Mouse (Mus musculus) cerebellum, postnatal 25 days (tissue): ENCODE measurements around the gene Rhbdf2.

Experiments used
- DNase-seq, 2 experiments: peaks; one replicate each; pipeline ENCODE4 v3.0.0; 2021; ENCODE audit warnings: mixed read lengths in 2 of 2

The Rhbdf2 gene

DNA sequence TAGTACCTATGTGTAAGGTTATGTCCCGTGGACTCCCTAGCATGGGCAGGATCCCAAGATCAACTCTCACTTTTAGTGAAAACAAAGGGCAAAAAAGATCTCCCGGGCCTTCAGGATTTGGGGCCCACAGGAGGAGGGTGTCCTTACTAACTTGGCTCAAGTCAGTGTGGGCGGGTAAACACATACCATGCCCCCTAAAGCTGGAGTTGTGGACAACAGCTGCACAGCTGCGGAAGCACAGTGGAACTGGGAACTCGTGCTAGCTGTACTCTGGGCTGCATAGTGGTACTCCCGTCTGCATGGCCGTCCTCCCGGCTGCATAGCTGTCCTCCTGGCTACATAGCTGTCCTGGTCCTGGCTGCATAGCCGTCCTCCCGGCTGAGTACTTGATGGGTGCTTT is 31.4 kb upstream of the Rhbdf2 start:
- no peak for DNase-seq

DNA sequence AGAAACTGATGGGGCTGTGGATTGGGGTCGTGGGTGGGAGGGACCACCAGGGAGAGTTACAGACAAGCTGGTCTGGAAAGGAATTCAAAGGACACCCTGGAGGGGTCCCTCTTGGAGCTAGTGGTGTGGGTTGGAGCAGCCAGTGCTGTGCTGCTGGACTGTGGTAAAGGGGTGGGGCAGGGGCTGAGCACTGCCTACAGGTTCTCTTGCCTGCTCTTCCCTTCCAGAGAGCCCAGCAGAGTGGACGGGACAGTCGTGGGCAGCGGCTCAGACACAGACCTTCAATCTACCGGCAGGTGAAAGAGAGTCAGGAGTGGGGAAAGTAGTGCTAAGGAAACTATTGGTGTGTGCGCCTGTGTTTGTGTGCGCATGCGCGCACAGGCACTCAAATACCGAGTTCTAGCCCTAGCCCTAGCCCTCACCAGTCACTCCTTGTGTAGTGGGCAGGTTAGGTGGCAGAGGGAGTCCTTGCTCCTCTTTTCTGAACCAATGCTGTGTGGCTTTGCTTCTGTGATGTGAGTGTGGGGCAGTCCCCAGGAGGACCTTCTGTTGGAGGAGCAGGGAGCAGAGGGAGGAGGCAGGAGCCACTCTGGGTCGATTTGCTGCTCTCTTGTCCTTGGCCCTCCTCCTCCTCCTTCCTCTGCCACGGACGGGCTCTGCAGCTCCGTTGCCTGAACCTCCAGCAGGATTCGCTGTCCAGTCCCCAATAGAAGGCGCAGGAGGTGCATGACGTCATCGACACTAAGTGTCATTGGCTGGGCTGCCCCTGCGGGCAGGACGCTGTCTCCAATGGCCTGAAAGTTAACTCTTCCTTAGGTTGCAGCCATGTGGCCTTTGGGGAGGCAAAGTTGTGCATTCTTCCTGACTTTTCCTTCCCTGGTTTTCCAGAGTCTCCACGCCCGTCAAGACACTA is 30.7 kb upstream of the Rhbdf2 start:
- DNase-seq: peak; percentile 92 to 95

DNA sequence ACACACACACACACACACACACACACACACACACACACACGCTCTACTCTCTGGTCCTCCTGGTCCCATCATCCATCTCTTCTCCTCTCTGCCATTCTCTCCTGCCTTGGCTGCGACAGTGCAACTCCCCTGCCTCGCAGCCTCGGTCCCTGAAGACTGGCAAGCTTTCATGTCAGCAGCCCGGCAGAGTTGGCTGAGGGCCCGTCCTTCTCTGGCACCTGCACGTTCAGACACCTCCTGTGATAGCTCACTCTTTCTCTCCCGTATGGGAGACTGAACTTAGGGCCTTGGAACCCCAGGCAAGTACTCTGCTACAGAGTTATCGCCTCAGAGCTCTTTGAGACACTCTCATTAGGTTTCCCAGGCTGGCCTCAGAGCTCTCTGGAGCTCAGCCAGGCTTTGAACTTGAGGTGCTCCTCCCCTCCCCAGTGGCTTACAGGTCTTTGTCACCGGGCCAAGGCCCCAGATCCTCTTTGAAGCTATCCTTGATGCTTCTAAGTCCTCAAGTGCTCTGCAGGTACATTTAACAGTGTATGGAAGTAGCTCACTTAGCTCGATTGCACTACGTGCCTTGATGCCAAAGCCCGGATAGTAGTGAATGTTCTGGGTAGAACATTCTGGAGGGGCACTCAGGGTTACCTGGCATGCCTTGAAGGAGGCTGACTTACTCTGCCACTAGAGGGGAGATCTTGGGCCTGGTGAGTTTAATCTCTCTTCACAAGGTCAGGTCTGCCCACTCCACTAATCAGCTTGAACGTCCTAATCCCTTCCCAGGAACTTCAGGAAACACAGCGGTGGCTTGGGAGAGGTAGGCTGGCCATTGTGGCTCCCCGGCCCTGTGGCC is 29.8 kb upstream of the Rhbdf2 start:
- DNase-seq: peak; percentile 89 to 92

DNA sequence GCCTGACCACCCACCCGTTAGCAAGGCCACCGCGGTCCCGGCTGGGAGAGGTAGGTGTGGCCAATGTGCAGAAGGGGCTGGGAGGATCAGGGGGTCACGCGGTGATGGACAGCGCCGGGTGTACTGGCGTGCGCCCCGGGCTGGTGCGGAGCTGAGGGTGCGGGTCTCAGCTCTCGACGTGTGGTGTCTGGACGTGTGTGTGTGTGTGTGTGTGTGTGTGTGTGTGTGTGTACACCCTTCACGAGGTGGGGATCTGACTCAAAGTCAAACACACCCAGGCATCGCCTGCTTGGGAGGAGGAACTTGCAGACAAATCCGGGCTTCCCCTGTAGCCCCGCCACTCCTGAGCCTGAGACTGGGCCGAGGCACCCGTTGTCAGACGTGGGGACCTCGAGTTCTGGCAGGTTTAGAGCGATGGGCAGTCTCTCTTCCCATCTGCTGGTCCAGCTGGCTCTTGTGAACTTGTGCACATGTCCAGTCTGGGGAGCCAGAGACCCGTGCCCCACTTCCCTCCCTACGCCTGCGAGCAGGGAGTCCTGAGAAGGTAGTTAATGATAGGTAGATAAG is 27.5 kb upstream of the Rhbdf2 start, which contains the start of gene Cygb:
Gene Cygb (minus strand): TSS at position 59 of the 567 bp plus-strand sequence.
- DNase-seq: peak; percentile 87 to 88

DNA sequence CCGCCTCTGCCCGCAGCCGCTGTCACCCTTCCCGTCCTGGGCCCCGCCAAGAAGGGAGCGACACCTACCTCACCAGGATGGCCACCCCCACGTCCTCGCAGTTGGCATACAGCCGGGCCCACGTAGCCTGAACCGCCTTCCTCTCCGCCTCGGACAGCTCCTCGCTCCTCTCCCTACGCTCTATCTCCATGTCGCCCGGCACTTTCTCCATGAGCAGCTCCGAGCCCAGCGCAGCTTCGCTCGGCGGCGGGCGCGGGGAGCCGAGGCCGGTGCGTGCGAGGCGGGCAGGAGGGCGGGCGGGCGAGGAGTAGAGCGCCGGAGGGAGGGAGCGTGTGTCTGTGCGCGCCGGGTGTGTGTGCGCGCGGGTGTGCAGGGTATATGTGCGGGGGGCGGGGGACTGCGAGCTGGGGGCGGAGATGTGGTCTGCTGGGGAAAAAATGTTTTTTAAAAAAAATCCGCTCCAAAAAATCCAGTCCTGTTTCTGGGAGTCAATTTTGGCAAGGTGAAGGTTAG is 26.9 kb upstream of the Rhbdf2 start:
- DNase-seq: peak; percentile 86

DNA sequence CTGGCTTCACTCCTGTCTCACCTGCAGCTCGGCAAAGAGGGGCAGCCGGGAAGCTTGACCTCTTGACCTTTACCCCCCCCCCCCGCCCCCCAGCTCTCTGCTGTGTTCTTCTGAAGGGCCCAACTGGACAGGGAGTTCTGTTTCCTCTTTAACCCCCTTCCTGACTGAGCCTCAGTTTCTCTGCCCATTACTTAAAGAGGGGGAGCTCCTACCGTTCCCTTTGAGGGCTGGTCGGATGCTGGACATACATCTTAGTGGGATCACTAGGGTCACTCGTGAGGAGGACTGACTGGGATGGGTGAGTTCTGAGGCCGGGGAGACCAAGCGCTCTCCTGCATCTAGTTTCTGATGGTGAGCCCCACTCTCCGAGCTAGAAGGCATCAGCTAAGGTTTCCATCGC is 26.4 kb upstream of the Rhbdf2 start, which contains the start of gene Prcd:
Gene Prcd (plus strand): TSS at position 301 of the 400 bp plus-strand sequence.
- no peak for DNase-seq

DNA sequence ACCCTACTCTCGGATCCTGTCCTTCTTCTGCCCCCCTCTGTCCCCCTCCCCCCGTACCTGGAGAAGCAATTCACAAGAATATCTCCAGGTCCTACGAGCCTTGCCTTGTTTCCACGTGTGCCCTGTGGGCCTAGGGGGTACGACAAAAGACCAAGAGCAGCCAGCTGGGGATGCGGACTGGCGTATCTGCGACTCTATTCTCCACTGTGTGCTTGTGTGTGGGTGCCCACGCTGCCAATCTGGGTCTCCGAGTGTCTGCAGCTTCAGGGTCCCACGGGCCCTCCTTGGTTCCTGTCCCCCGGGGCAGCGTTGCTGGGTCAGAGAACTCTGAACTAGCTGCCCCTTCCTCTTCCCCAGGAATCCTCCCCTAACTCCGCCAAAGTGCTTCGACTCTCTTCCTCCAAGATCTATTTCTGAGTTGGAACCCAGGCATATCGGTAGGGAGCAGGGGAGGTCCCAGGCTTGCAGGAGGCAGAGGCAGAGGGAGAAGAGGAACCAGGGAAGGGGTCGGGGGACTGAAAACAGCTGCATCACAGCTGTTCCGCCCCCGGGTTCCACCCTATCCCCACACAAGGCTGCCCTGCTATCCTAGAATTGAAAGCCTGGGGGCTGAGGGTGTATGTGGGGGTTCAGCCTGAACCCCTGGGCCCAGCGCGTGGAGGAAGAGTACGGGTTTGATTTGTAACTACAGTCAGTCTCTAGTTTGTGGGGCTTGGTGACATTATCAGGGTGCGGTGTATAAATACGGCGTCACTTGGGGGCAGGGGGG is 25.7 kb upstream of the Rhbdf2 start:
- DNase-seq: peak in 1 of 2 experiments; percentile 38

DNA sequence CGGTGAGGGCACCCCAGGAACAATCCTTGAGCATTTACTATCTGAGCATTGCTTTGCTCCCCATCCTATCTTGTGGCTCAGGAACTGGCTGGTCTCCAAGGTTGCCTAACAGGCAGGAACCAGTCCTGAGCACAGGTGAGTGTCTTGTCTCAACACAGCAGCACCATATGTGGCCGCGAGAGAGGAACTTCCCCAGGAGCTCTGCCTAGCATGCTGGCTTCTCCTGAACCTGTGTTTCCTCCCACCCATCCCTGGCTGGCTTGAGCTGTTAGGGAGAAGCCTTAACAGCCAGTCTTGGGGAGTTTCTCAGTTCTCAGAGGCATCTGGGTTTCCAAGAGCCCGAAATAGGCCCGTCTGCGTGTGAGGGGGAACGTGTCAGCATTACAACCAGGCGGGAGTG is 24.5 kb upstream of the Rhbdf2 start:
- peak in 1 of 2 experiments; percentile 60 for DNase-seq

DNA sequence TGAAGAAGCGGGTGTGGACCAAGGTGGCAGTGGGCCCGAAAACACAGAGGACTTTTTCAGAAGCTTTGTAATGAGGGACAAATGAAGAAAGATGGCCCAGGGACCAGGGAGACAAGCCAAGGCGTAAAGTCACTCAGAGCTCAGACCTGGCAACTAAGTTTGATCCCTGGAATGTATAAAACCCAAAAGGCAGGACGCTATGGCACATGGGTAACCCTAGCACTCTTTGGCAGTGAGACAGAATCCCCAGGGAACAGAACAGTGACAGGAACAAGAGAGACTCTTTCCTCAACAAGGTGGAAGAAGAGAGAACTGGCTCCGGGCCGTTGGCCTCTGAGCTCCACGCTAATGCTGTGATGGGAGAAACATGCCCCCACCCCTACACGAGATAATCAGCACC is 24.0 kb upstream of the Rhbdf2 start:
- DNase-seq: no peak

DNA sequence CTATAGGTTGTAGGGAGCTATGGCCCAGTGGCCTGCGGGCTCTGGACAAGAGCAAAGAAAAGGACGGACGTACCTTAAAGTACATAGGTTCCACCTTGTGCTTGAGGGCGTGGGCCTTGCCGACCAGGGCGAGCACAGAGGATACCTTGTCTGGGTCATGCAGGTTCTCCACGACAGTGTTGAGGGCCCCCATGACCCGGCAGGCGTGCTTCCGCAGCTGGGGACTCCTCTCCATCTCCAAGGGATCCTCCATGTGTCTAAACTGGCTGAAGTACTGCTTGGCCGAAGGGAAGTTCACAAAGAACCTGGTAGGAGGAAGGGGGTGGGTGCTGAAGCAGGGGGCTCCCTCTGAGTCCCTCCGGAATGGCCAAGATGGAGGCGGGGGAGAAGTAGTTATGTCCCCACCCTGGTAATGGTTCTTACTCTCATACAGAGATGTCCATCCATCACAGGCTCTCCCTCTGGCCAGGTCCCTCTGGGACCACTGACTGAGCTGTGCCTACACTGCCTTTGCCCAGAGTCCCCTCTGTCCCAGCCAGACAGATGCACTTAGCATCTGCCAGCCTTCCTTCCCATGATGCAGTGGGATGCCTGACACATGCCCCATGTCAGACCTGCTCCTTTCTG is 23.0 kb upstream of the Rhbdf2 start:
- DNase-seq: peak in 1 of 2 experiments; percentile 13

DNA sequence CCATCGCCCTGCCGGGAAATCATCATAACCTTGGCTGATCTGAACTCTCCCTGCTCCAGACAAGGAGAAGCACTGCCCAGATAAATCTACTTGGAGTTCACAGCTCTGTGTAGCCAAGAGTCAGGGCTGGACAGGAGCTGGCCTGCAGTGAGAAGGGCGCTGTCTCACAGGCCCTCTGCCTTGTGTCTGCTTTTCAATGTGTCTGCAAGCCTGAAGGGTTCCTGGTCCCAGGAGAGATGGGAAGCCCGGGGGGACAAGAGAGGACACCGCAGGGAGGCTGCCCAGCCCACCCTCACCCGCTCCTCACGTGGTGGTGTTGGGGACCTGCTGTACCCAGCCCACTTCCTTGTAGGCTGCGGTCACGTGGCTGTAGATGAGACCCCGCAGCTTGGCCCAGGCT is 22.2 kb upstream of the Rhbdf2 start:
- DNase-seq: peak in 1 of 2 experiments; percentile 29

DNA sequence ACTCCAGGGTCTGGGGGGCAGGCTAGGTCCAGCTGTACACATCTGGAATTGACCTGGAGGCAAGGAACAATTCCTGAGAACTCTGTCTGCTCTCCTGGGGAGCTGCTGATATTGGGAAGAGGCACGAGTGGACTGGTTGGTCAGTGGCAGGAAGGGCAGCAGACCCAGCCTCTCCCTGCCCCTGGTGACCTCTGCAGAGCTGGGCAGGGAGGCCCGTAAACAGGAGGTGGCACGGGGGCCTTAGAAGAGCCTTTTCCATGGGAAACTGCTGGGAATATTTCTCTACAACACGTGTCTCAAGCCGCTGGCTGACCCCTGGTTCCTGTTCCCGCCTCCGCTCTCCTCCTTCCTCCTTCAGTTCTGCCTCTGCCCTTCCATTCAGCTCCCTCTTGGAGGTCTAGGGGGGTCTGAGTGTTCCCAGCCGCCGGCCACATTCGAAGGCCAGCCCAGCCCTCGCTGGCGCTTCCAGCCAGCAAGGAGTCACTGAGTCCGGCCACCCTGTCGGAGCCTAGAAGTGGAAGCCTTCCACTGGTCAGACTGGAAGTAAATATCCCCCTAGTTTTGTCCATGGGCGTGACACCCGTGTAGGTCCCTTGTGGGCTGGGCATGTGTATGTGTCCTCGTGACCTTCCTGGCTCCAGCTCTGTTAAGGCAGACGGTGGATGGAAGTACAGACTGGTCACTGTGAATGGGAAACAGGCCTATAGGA is 21.5 kb upstream of the Rhbdf2 start:
- DNase-seq: peak in 1 of 2 experiments; percentile 15

DNA sequence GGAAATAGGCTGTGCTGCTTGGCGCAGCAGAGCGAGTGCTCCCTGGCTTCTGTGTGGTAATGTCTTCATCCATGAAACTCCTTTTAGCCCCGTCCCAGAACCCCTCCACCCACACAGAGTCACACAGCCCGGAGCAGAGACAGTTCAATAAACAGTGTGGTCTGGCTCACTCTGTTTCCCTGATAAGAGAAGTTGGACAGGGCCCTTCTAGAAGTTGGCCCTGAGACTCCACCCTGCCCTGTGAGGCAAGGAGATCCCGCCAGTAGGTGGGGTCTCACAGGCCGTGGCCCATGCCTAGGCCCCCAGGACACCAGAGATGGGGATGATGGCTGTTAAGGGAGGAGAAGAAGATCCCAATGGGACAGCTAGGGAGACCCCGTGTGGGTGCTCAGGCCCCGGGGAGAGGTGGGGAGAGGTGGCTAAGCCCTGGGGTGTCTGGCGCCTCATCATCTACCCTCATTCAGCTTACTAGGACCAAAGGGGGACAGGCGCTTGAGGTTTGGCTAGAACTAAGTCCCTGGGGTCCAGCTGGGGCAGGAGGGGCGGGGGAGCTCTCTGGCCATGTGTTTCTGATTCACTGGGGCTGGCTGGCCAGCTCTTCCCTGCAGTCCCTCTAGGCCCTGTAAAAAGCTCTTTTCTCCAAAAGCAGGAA is 20.6 kb upstream of the Rhbdf2 start:
- DNase-seq: peak; percentile 6 to 16

DNA sequence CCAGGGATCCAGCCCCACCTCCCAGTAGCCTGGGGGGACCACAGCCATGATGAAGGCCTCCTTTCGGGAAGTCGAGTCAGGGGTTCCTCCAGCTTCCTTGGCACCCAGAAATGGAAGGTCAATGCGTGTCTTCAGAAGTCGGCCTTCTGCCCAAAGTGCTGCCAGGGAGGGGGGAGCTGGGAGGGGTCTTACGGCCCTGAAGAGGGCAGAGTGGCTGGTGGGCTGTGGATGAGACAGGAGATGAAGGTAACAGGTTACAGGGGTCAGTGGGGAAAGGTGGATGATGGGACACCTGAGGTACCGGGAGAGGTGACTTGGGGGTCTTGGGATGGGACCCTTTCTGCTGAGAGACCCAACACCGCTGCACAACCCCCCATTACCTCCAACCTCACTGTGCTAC is 20.0 kb upstream of the Rhbdf2 start:
- DNase-seq: peak; percentile 7 to 11

DNA sequence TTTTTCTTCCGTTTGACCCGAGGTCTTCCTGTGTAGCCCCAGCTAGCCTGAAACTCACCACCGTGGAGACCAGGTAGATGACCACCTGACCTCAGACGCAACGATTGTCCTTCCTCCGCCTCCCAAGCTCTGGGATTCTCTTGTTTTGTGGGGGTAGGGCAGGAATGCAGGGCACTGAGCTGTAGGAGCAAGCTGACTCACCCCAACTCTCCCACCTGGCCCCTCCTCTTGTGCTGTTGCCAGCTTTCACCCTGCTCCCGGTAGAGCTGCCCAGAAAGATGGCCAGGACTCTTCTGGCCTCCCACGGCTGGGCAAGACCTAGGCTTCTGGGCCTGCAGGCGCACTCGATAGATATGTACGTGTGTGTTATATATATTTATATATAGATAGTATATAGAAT is 19.3 kb upstream of the Rhbdf2 start:
- DNase-seq: peak; percentile 18 to 36

DNA sequence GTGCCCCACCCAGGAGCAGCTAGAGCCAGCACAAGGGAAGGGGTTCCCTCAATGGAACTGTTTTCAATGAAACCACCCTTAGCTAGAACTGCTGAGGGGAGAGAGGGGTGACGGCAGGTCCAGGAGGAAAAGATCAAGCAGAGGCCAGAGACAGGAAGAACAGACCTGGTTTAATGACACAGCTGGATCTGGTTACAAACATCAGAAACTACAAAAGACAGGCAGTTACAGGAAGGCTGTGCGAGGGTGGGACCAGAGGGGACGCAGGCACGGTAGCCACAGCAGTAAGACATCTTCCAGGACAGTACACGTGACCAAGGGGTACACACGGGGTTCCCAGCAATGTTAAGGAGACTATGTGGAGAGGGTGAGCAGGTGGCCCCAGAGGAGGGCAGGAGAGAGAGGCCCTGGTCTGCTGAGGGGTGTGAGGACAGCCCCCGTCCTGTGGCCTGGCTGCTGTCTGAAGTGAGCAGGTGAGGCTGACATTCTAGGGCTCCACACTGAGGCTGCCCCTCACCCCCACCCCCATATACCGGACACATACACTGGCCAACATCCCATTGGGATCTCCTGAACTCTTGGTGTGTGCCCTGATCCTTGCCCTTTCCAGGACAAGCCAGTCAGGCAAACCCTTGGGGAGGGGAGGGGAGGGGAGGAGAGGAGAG is 18.8 kb upstream of the Rhbdf2 start:
- DNase-seq: peak; percentile 10 to 11

DNA sequence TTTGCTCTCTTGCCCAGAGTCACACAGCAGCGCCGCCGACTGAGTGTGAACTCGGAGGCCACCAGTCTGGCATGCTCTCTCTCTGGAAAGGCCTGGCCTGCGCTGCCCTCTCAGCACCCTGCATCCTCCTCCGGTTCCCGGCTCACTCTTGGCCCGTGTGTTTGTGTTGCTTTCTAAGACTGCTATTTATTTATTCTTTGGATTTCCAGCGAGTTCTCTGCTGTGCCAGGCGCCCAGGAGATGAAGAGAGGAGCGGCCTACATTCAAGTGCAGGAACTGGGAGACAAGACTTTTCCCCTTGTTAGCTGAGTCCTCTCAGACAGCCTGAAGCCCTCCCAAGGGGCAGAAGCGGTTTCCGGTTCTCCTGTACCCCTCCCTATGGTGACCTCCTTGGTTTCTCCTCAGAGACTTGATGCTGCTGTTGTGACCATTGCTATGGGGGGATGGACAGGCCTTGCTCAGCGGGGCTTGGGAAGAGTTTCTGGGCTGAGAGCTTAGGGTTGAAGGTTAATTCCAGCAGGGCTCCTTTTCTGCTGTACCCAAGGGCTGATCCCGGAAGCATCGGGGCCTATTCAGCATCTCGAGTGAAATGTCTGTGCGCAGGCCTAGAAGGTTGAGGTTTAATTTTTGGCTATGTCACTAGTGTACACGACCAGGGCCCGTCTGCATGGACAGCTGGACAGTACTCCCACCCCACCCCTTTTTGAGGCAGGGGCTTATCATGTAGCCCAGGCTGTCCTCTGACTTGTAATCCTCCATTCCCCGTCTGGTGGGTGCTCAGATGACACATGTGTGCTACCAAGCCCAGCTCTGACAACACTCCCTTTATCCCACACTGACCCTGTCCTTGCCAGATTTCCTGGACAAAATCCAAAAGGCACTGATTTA is 17.6 kb upstream of the Rhbdf2 start:
- peak; percentile 60 to 67 for DNase-seq

DNA sequence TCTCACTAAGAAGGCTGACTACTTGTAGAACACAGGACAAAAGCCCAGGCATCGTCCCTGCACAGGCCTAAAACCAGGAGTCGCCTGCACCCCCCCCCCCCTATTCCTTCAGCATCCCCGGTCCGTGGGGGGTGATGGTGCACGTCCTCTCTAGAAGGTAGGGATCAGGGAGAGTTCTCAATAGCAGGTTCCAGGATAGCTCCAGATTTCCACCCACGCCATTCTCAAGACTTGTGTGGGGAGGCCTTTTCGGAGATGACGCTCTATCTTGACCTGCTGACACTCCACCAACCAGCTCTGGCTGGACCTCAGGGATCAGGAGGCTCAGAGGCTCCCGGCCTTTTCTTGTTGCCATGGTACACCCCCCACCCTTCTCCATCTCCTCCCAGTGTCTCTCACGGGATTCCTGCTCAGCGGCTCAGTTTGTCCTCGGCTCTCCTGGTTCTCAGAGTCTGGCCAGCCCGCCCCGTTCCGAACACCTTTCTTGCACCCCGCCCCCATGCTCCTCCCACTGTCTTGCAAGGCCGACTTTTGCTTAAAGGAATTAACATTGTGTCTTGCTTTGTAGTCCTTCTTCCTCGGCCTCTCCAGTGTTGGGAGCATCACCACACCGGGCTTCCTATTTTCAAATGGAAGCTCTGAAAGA is 16.9 kb upstream of the Rhbdf2 start:
- peak; percentile 67 to 69 for DNase-seq
